Mouse (Mus musculus) lung, postnatal 10 days (tissue): Measurements from ENCODE around the gene Slc35g1.
"Not testable (repeated sequence)": the region's sequence is repeated elsewhere in the genome, so short reads cannot be mapped to it uniquely, and the experiment has no call there.

Experiments
- DNase-seq: peaks from one replicate; pipeline ENCODE4 v3.0.0; 2021

The Slc35g1 gene

DNA sequence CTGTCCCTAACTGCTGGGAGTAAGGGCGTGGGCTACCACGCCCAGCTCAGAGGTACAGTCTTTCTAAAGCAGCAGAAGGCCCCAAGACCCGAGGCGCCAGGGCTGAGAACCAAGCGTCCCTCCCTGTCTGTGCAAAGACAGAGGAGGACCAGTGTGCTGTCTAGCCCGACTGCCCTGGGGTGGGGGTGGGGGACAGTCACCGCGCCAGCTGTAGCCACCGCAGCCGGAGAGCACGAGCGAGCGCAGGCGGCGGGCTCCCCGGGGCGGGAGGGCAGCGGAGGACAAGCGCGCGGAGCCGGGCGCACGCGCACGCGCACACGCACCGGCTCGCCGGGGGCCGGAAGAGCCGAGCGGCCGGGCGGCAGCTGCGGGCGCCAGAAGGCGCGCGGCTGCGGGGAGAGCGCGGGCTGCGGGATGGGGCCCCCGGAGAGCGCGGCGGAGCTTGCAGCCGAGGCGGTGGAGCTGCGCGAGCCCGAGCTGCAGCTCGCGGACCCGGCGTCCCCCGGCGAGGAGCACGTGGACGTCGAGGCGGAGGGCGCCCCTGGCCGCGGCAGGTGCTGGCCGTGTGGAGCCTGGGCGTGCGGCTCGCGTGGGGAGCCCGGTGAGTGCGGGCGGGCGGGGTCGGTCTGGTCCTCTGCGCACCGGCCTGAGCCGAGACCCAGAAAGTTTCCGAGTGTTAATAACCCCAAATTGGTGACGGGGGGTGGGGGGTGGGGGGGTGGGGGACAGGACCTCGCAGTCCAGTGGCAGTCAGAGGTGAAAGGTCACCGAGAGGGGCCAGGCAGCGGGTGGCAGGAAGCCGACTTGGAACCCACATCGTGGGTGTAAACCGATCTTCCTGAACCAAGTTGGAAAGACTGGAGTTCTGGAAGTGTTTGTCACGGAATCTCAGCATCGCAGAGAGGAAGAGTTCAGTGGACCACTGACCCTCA is at the start of gene Slc35g1:
Gene Slc35g1, plus strand, starts transcription at position 280 of the 932 bp plus-strand sequence.
- peak; percentile 48 for DNase-seq

DNA sequence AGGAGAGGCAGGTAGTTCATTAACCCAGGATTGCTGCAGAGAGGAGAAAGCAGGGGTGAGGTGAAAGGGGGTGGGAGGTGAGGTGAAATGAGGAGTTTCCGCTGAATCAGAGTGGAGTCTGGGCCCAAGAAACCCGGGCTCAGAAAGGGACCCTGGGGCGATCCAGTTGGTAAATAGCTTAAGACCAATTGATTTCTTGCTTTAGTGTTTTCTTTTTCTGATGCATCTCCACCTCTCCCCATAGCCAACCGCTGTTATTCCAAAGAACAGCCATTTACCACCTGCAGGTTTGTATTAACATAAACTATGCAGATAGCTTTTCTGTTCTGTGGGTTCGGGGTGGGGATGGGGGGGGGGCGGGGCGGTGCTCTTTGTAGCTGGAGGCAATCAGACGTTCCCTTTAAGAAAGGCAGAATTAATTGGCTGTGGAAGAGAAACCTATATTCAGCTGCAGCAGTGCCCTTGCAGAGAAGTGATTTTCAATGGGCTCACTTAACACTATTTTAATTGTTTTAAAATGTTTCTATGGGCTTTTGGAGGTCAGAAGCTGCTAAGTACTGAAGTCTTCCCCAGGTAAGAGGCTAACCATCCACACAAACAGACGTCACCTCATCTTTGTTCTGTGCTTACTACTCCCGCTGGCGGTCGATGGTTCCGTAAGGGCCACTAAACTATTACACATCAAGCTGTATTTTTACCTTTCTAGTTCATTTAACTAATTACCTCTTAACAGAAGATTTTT is 47.3 kb upstream of the Slc35g1 start:
- no peak for DNase-seq

GRCm38 (mm10) chr19:38349013-38349341 is 46.8 kb upstream of the Slc35g1 start:
- DNase-seq, result no peak

GRCm38 (mm10) chr19:38351202-38351601 is 44.6 kb upstream of the Slc35g1 start:
- DNase-seq, result no peak

- DNase-seq, result no peak
Observed at GRCm38 (mm10) chr19:38351728-38352127, 44.1 kb upstream of the Slc35g1 start.

GRCm38 (mm10) chr19:38352495-38353130 is 43.2 kb upstream of the Slc35g1 start:
- DNase-seq, result peak; percentile 56

DNA sequence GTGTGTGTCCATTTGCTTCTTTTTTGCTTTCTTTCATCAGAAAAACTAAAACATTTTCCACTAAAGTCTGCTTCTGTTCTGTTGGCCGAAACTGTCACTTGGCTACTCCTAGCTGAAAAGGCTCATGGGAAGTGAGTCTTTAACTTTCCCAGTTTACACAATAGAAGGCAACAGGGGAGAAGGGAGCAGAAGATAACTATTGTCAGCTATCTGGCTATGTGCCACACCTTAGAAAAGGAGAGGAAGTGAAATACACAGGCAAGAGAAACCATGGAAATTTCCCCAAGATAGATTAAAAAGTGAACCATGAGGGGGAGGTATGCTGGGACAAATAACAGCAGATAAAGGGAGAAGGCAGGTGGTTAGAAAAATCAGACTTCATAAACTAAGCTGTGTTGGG is 41.5 kb upstream of the Slc35g1 start:
- no peak for DNase-seq

GRCm38 (mm10) chr19:38354819-38355360 is 40.9 kb upstream of the Slc35g1 start:
- peak; percentile 7 for DNase-seq

DNA sequence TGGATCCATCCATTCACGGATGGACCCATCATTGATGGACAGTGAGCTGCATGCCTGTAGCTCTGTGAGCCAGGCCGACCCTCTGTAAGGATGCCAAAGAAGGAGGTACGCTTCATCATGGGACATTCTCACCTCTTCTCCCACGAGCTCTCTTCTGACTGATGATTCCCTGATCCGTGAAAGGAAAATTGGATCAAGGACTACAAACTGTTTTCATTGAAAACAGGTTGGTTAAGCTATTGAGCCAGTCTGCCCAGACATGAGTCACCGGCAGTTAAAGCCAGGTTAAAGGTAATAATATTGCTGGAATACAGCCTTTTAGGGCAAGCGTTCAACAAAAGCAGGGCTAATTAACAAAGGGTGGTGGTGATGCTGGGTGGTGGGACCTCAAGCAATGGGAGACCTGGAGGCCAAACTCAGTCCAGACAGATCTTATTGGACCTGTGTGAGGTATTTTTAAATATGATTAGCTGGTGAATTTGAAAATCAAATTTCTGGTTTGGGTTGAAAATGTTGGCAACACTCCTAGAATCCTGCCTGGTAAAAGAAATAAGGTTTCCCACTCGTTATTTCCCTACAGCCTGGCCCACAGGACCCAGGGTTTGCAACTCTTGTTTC is 39.5 kb upstream of the Slc35g1 start:
- DNase-seq, result no peak

DNA sequence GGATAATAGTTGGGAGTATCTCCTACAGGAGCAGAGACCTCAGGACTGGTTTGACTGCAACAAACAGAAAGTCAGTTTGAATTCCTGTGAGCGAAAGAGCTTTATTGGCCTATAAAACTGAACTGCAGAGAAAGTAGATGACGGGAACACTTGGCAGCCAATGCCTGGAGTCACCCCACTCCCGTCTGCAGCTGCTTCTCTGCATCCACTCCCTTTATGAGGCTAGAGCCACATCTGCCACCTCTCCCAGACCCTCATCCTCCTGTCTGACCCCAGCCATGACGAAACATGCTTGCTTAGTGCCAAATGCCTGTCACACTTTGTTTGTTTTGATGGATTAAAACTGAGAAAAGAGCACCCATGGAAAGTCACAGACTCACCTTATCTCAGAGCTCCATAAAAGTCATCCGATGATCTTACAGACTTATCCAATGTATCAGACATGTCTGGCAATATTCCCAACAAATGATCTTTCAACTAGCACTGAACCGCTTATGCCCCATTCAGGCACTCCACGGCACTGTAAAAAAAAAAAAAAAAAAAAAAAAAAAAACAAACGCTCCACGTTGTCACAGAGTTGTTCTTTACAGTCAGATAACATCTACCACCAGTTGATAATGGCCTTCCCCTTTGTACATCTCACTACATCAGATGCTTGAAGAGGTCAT is 37.7 kb upstream of the Slc35g1 start:
- DNase-seq, result no peak

- DNase-seq, result no peak
Observed at GRCm38 (mm10) chr19:38359287-38359686, 36.5 kb upstream of the Slc35g1 start.

- no peak for DNase-seq
Observed at GRCm38 (mm10) chr19:38361850-38362249, 33.9 kb upstream of the Slc35g1 start.

- DNase-seq, result no peak
Observed at GRCm38 (mm10) chr19:38363358-38363757, 32.4 kb upstream of the Slc35g1 start.

DNA sequence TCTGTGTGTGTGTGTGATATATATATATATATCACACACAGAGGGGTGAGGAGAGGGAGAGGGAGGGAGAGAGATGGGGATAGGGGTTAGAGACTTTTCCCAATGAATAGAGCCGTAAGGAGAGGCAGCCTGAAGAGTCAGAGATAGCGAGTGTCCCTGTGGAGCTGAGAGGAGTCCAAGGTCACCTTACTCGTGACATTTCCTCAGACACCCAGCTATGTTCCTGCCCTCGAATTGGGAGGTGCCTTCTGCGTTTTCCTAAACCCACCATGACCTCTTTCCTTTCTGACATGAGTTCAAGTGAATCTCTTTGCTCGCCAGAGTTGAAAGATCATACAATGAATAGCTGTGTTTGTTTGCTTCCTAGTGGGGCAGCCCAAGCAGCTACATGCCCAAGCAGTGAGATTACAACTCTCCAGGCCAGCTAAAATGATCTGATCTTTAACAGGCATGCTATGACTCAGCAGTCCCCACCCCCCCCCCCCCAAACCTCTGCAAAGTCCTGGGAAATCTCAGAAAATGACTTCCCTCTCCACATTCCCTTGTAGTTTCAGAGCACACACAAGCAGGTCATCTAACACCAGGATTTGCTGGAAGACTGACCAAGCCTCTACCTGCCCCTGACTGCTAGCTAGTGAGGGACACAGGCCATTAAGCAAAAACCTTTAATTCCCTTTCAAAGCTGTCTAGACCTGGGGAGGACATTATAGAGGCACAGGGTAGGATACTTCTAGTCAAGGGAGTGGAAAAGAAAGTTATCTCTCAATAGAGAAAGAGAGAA is 31.7 kb upstream of the Slc35g1 start:
- DNase-seq, result no peak

DNA sequence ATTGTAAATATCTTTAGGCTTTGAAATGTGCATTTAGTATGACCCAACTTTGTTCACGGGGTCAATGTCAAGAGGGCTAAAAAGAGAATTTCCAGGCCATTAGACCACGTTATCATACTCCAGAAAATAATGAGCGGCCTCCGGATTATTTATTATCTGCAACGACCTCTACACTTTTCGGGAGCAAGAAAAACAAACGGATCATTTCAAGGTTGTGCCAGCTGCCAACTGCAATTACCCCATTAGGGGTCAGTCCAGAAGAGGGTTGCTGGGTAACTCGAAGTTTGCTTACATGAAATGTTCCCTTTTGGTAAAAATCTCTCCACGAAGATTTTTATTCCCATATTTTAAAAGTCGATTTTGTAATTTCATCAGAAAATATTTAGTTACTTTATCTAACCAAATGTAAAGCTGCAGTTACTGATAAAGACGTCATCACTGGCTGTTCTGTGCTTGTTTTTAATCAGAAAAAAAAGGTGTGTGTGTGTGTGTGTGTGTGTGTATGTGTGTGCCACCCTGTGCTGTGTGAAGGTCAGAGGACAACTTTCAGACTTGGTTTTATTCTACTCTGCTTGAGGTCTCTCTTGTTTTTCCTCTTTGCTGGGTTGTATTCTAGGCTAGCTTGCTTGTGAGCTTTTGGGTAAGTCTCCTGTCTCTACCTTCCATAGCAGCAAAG is 30.7 kb upstream of the Slc35g1 start:
- DNase-seq, result no peak

DNA sequence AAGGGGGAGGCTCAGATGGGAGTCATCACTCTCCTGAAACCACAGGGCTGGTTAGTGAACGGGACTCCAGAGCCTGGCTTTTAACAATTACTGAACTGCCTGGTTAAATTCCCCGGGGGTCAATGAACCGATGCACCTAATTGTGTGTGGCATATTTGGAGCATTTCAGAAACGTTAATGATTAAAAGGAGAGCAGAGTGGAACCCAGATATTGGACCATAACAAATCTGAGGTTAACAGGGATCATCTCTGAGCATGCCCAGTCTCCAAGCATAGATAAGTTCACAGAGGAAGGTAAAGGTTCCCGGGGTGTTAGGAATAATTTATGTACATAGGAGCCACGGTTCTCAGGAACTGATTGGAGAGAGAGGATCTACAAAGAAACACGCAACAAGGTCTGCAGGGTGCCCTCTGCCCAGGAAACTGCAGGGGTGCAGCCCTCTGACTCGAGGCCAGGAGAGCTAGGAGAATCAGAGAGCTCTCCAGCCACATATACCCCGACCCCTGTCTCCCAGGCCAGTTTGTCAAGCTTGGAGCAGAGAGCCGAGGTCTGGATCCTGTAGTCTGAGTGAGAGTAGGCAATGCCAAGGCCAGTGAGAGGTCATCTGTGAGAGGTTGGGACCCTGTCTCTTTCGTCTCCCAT is 23.2 kb upstream of the Slc35g1 start:
- DNase-seq, result no peak

GRCm38 (mm10) chr19:38373371-38373770 is 22.4 kb upstream of the Slc35g1 start:
- DNase-seq, result no peak

- DNase-seq, result no peak
Observed at GRCm38 (mm10) chr19:38383769-38384168, 12.0 kb upstream of the Slc35g1 start.

- DNase-seq, result not testable (repeated sequence)
Observed at GRCm38 (mm10) chr19:38387021-38387420, 8.8 kb upstream of the Slc35g1 start.

DNA sequence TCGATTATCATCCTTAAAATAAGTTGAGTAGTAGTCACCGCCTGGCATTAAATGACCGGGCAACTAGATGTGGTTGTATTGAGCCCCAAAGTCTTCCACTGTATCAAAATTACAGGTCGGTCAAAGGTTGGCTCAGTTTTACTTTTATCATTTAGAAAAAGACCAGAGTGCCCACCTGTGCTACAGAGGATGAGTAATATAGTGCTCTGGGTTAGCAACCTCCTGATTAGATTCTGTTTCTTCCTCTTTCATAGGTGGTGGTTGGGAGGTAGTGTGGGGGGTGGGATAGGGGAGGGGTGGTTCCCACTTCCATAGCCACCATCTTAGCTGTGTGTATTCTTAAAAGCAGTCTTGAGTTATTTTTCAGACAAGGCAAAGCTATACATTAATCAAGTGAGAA is 7.9 kb upstream of the Slc35g1 start:
- DNase-seq, result no peak
